Mouse (Mus musculus) hindbrain, embryonic 15.5 days (tissue): Measurements from ENCODE around the gene Sgms2. TPM values are rescaled to one million over a fixed set of nuclear protein-coding genes. Genes with fewer than 3 reads are reported as not detected.

Experiments
- ATAC-seq: fragments of 200-750 bp; cut with Nextera tagmentation; 2 replicates; pipeline ENCODE4 v1.8.0; 2017; ENCODE audit warnings: low read depth, moderate number of reproducible peaks, moderate TSS enrichment; ENCODE audit not compliant: low FRiP score
- H3K27ac ChIP-seq: fragments of 300-500 bp; sonication (generic); replicated peaks from 2 replicates; pipeline ENCODE4 v1.5.1; 2015; ENCODE audit warnings: mild to moderate bottlenecking, inconsistent platforms
- H3K27me3 ChIP-seq: fragments of 300-500 bp; sonication (generic); 2 replicates; pipeline ENCODE4 v1.6.1; 2015; ENCODE audit warnings: control low read depth, inconsistent platforms
- H3K36me3 ChIP-seq: fragments of 300-500 bp; sonication (generic); 2 replicates; pipeline ENCODE4 v1.6.1; 2015; ENCODE audit warnings: control low read depth, inconsistent platforms
- H3K4me1 ChIP-seq: fragments of 300-500 bp; sonication (generic); replicated peaks from 2 replicates; pipeline ENCODE4 v1.6.1; 2015; ENCODE audit warnings: control low read depth, inconsistent platforms
- H3K4me2 ChIP-seq: fragments of 300-500 bp; sonication (generic); 2 replicates; pipeline ENCODE4 v1.6.1; 2015; ENCODE audit warnings: moderate library complexity, mild to moderate bottlenecking, inconsistent platforms
- H3K4me3 ChIP-seq: fragments of 300-500 bp; sonication (generic); 2 replicates; pipeline ENCODE4 v1.5.1; 2015; ENCODE audit warnings: mild to moderate bottlenecking, inconsistent platforms
- H3K9ac ChIP-seq: fragments of 300-500 bp; sonication (generic); 2 replicates; pipeline ENCODE4 v1.6.1; 2015; ENCODE audit warnings: inconsistent platforms
- H3K9me3 ChIP-seq: fragments of 300-500 bp; sonication (generic); 2 replicates; pipeline ENCODE4 v1.6.1; 2016; ENCODE audit warnings: control low read depth, inconsistent platforms
- WGBS: fragments of 180-500 bp; shearing (Covaris S2); methylation state at CpG from one replicate; pipeline ENCODE4 v1.1.7; 2015; 5-methylcytosine and 5-hydroxymethylcytosine counted together
- polyA plus RNA-seq: library from polyadenylated mRNA; unstranded; fragments of >200 nt; fragmentation: Nextera tagmentation; extraction: Ambion mirVana; gene quantifications from 2 replicates; pipeline ENCODE4 v1.2.1, GENCODE M21; 2015

Gene Sgms2
- polyA plus RNA-seq, 1 experiment from 2014 or later = 2.4 TPM

GRCm38 (mm10) chr3:131372996-131373395, 118.2 kb downstream of the Sgms2 start:
- Histone ChIP-seq H3K9ac (no peak overlapping the region), H3K27ac (no peak overlapping the region), H3K4me2 (no peak overlapping the region), H3K27me3 (no peaks in the 10 kb centered on the region), H3K4me3 (no peak overlapping the region), H3K9me3 (no peaks in the 10 kb centered on the region), H3K4me1 (no peaks in the 10 kb centered on the region), H3K36me3 (no peaks in the 10 kb centered on the region)
- ATAC-seq = no peak
- WGBS = 87% methylated on average over 7 of the region's 7 CpGs

- Histone ChIP-seq H3K36me3 (no peaks in the 10 kb centered on the region), H3K27ac (no peak overlapping the region), H3K4me3 (no peak overlapping the region), H3K9ac (no peak overlapping the region), H3K4me1 (peaks cover 4% of the 10 kb centered on the region; the same call in 1 of the 2 replicates), H3K4me2 (no peak overlapping the region), H3K9me3 (no peaks in the 10 kb centered on the region), H3K27me3 (no peaks in the 10 kb centered on the region)
- WGBS = 93% methylated on average over 8 of the region's 8 CpGs
- no peak for ATAC-seq
Observed at GRCm38 (mm10) chr3:131368678-131369077, 122.5 kb downstream of the Sgms2 start.

- WGBS = 90% methylated on average over 4 of the region's 4 CpGs
- H3K9me3 ChIP-seq = no peaks in the 10 kb centered on the region
- H3K4me2 ChIP-seq = no peak overlapping the region
- H3K9ac ChIP-seq = no peak overlapping the region
- H3K27ac ChIP-seq = no peak overlapping the region
- no peaks in the 10 kb centered on the region for H3K36me3 ChIP-seq
- H3K4me1 ChIP-seq = peaks cover 4% of the 10 kb centered on the region; the same call in 1 of the 2 replicates
- H3K27me3 ChIP-seq = no peaks in the 10 kb centered on the region
- no peak for ATAC-seq
- H3K4me3 ChIP-seq = no peak overlapping the region
Observed at GRCm38 (mm10) chr3:131367452-131367851, 123.8 kb downstream of the Sgms2 start.

GRCm38 (mm10) chr3:131364632-131365446, 126.4 kb downstream of the Sgms2 start:
- ATAC-seq = peak; percentile 61; the same call in 1 of the 2 replicates
- H3K4me3 ChIP-seq = no peak overlapping the region
- no peaks in the 10 kb centered on the region for H3K9me3 ChIP-seq
- H3K36me3 ChIP-seq = no peaks in the 10 kb centered on the region
- H3K4me2 ChIP-seq = peak overlapping the region; percentile 18; the same call in 1 of the 2 replicates
- WGBS = 63% methylated on average over 23 of the region's 23 CpGs
- H3K9ac ChIP-seq = no peak overlapping the region
- no peaks in the 10 kb centered on the region for H3K27me3 ChIP-seq
- H3K27ac ChIP-seq = no peak overlapping the region
- peaks cover 4% of the 10 kb centered on the region; the same call in 1 of the 2 replicates for H3K4me1 ChIP-seq

- Histone ChIP-seq H3K4me2 (no peak overlapping the region), H3K4me3 (no peak overlapping the region), H3K4me1 (peaks cover 4% of the 10 kb centered on the region; the same call in 1 of the 2 replicates), H3K27me3 (no peaks in the 10 kb centered on the region), H3K36me3 (no peaks in the 10 kb centered on the region), H3K9ac (no peak overlapping the region), H3K9me3 (no peaks in the 10 kb centered on the region), H3K27ac (no peak overlapping the region)
- no peak for ATAC-seq
- 74% methylated on average over 8 of the region's 8 CpGs for WGBS
Observed at GRCm38 (mm10) chr3:131364194-131364593, 127.0 kb downstream of the Sgms2 start.

- H3K27ac ChIP-seq = no peak overlapping the region
- ATAC-seq = no peak
- H3K4me1 ChIP-seq = peaks cover 4% of the 10 kb centered on the region; the same call in 1 of the 2 replicates
- no peak overlapping the region for H3K9ac ChIP-seq
- 89% methylated on average over 14 of the region's 14 CpGs for WGBS
- H3K9me3 ChIP-seq = no peaks in the 10 kb centered on the region
- no peaks in the 10 kb centered on the region for H3K36me3 ChIP-seq
- no peak overlapping the region for H3K4me3 ChIP-seq
- H3K27me3 ChIP-seq = no peaks in the 10 kb centered on the region
- no peak overlapping the region for H3K4me2 ChIP-seq
Observed at GRCm38 (mm10) chr3:131363602-131364001, 127.6 kb downstream of the Sgms2 start.

- no peak overlapping the region for H3K4me2 ChIP-seq
- WGBS = 88% methylated on average over 4 of the region's 4 CpGs
Observed at GRCm38 (mm10) chr3:131361960-131362359, 129.3 kb downstream of the Sgms2 start.

GRCm38 (mm10) chr3:131359011-131359410, 132.2 kb downstream of the Sgms2 start:
- no peak for ATAC-seq
- Histone ChIP-seq H3K4me3 (no peak overlapping the region), H3K4me2 (no peak overlapping the region), H3K9ac (no peak overlapping the region), H3K36me3 (no peaks in the 10 kb centered on the region), H3K4me1 (no peaks in the 10 kb centered on the region), H3K27me3 (no peaks in the 10 kb centered on the region), H3K27ac (no peak overlapping the region), H3K9me3 (no peaks in the 10 kb centered on the region)
- 80% methylated on average over 5 of the region's 5 CpGs for WGBS

More at GRCm38 (mm10) chr3:131361960-131362359, 129.3 kb downstream of the Sgms2 start:
- no peak for ATAC-seq
- H3K9me3 ChIP-seq = no peaks in the 10 kb centered on the region
- no peaks in the 10 kb centered on the region for H3K36me3 ChIP-seq
- H3K4me1 ChIP-seq = peaks cover 4% of the 10 kb centered on the region; the same call in 1 of the 2 replicates
- H3K4me3 ChIP-seq = no peak overlapping the region
- H3K27me3 ChIP-seq = no peaks in the 10 kb centered on the region
- no peak overlapping the region for H3K9ac ChIP-seq
- no peak overlapping the region for H3K27ac ChIP-seq

- Histone ChIP-seq H3K4me3 (no peak overlapping the region), H3K4me1 (no peaks in the 10 kb centered on the region), H3K27me3 (no peaks in the 10 kb centered on the region), H3K27ac (no peak overlapping the region), H3K4me2 (no peak overlapping the region), H3K36me3 (no peaks in the 10 kb centered on the region), H3K9ac (no peak overlapping the region), H3K9me3 (no peaks in the 10 kb centered on the region)
- ATAC-seq = no peak
- WGBS = 85% methylated on average over 5 of the region's 5 CpGs
Observed at GRCm38 (mm10) chr3:131358205-131358604, 133.0 kb downstream of the Sgms2 start.

GRCm38 (mm10) chr3:131357643-131358042, 133.6 kb downstream of the Sgms2 start:
- Histone ChIP-seq H3K27ac (no peak overlapping the region), H3K9ac (no peak overlapping the region), H3K9me3 (no peaks in the 10 kb centered on the region), H3K4me2 (no peak overlapping the region), H3K4me3 (no peak overlapping the region), H3K4me1 (no peaks in the 10 kb centered on the region), H3K27me3 (no peaks in the 10 kb centered on the region), H3K36me3 (no peaks in the 10 kb centered on the region)
- 82% methylated on average over 3 of the region's 3 CpGs for WGBS
- ATAC-seq = no peak

- no peaks in the 10 kb centered on the region for H3K4me1 ChIP-seq
- H3K27ac ChIP-seq = no peak overlapping the region
- no peaks in the 10 kb centered on the region for H3K9me3 ChIP-seq
- H3K36me3 ChIP-seq = no peaks in the 10 kb centered on the region
- H3K27me3 ChIP-seq = no peaks in the 10 kb centered on the region
- no peak overlapping the region for H3K4me3 ChIP-seq
- no peak overlapping the region for H3K9ac ChIP-seq
- H3K4me2 ChIP-seq = no peak overlapping the region
- no peak for ATAC-seq
- WGBS = 71% methylated on average over 5 of the region's 5 CpGs
Observed at GRCm38 (mm10) chr3:131356026-131356425, 135.2 kb downstream of the Sgms2 start.

- Histone ChIP-seq H3K27ac (no peak overlapping the region), H3K9ac (no peak overlapping the region), H3K4me2 (no peak overlapping the region), H3K4me1 (no peaks in the 10 kb centered on the region), H3K9me3 (no peaks in the 10 kb centered on the region), H3K4me3 (no peak overlapping the region), H3K36me3 (no peaks in the 10 kb centered on the region), H3K27me3 (no peaks in the 10 kb centered on the region)
- ATAC-seq = no peak
- WGBS = 89% methylated on average over 7 of the region's 7 CpGs
Observed at GRCm38 (mm10) chr3:131350539-131350938, 140.7 kb downstream of the Sgms2 start.
